Mouse (Mus musculus): Measurements from ENCODE around the gene Ppp2r5e. TPM values are rescaled to one million over a fixed set of nuclear protein-coding genes. Genes with fewer than 3 reads are reported as not detected.
A peak's percentile ranks its signal among the peaks of the same experiment; 100 is the strongest.

Ppp2r5e gene
- polyA plus RNA-seq, 1 experiment from 2014 or later = 3.8 TPM

DNA sequence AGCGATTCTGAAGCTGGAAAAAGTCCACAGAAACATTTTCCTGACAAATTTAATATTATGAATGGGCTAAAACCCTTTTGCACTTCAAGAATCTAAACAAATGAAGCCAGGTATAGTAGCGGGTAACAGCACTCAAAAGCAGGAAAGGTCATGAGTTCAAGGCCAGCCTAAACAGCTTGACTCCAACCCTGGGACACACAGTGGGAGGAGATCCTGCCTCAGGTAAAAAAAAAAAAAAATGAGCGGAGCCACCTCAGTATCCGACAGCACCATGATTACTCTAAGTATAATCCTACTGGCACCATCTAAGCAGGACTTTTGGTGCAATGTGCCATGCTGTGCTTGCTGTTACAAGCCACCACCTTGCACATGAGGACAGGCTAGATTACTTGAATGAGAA is 2.2 kb downstream of the Ppp2r5e start:
- Histone ChIP-seq H3K4me2 (ENCODE audit: low read depth, low read length) (peak overlapping the region; percentile 91), H3K9ac (ENCODE audit: low read depth, low read length) (no peak overlapping the region), H3K36me3 (ENCODE audit: control insufficient read depth, insufficient read depth) (peaks cover 13% of the 10 kb centered on the region), H3K4me3 (ENCODE audit: low read depth, low read length) (no peak overlapping the region), H3K4me1 (ENCODE audit: control insufficient read depth, low read depth, low read length) (peaks cover 8% of the 10 kb centered on the region), H3K9me3 (replicated peaks; ENCODE audit: control insufficient read depth, low read length) (no peaks in the 10 kb centered on the region), H3K27ac (ENCODE audit: low read length) (no peak overlapping the region), H3K27me3 (ENCODE audit: control insufficient read depth, insufficient read depth, low read depth, low read length) (no peaks in the 10 kb centered on the region)
- ATAC-seq (ENCODE audit: low read depth) = no peak
- WGBS (ENCODE audit: insufficient replicate concordance) = 84% methylated on average over 4 of the region's 4 CpGs

DNA sequence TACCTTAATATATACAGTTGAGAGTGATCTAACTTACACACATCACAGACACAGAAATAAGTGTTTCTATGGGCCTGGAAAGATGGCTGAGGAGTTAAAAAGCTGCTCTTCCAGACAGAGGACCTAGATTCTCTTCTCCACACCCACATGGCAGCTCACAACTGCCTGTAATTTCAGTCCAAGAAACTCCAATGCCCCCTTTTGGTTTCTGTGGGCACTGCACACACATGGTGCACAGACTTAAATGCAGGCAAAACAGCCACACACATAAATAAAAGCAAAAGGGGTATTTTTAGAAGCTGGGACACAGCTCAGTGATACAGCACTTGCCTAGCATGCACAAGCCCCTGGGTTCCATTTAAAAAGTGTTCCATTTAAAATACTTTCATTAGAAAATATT is 8.5 kb downstream of the Ppp2r5e start:
- no peak overlapping the region for H3K9ac ChIP-seq (ENCODE audit: low read depth, low read length)
- no peaks in the 10 kb centered on the region for H3K9me3 ChIP-seq (replicated peaks; ENCODE audit: control insufficient read depth, low read length)
- H3K4me2 ChIP-seq (ENCODE audit: low read depth, low read length) = no peak overlapping the region
- ATAC-seq (ENCODE audit: low read depth) = no peak
- H3K27me3 ChIP-seq (ENCODE audit: control insufficient read depth, insufficient read depth, low read depth, low read length) = no peaks in the 10 kb centered on the region
- no peak overlapping the region for H3K27ac ChIP-seq (ENCODE audit: low read length)
- peaks cover 19% of the 10 kb centered on the region for H3K36me3 ChIP-seq (ENCODE audit: control insufficient read depth, insufficient read depth)
- no peaks in the 10 kb centered on the region for H3K4me1 ChIP-seq (ENCODE audit: control insufficient read depth, low read depth, low read length)
- H3K4me3 ChIP-seq (ENCODE audit: low read depth, low read length) = no peak overlapping the region

DNA sequence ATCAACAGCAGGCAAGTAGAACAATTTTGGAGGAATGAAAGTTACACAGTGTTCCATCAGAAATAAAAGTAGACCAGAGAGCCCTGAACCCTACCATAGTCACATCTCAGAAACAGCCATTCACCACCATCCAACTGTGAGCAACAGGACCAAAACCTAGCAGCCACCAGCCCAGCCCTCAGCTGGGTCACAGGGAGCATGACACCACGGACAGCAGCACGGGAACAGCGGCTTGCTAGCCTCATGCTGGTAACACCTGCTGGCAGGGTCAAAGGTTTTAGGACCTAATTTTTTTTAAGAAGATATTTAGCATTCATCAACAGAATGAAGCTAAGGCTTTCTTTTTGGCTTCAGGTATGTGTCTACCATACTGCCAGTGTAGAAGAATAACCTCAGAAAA is 12.3 kb downstream of the Ppp2r5e start:
- H3K27ac ChIP-seq (ENCODE audit: low read length) = no peak overlapping the region
- H3K4me3 ChIP-seq (ENCODE audit: low read depth, low read length) = no peak overlapping the region
- WGBS (ENCODE audit: insufficient replicate concordance) = 75% methylated on average over 3 of the region's 3 CpGs
- H3K4me1 ChIP-seq (ENCODE audit: control insufficient read depth, low read depth, low read length) = no peaks in the 10 kb centered on the region
- no peaks in the 10 kb centered on the region for H3K9me3 ChIP-seq (replicated peaks; ENCODE audit: control insufficient read depth, low read length)
- H3K27me3 ChIP-seq (ENCODE audit: control insufficient read depth, insufficient read depth, low read depth, low read length) = no peaks in the 10 kb centered on the region
- H3K9ac ChIP-seq (ENCODE audit: low read depth, low read length) = no peak overlapping the region
- H3K36me3 ChIP-seq (ENCODE audit: control insufficient read depth, insufficient read depth) = peaks cover 10% of the 10 kb centered on the region
- ATAC-seq (ENCODE audit: low read depth) = no peak
- H3K4me2 ChIP-seq (ENCODE audit: low read depth, low read length) = no peak overlapping the region

DNA sequence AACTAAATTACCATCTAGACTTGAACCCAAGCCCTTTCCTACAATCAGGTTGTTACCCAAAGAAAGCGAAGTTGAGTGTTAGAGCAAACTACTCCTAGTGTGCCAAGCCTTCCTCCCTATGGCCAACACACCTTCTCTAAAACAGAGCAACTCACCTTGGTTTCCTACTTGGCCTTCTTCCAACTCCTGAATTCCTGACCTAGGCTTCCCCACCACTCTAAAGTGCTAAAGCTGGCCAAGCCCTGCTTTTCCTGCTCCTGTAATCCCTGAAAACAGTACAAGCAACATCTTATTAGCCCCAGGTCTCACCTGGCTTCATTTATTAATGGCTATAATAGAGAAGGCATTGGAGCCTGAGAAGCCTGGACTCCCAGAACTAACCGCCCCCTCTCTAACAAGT is 17.0 kb downstream of the Ppp2r5e start:
- peaks cover 13% of the 10 kb centered on the region for H3K4me1 ChIP-seq (ENCODE audit: control insufficient read depth, low read depth, low read length)
- no peaks in the 10 kb centered on the region for H3K9me3 ChIP-seq (replicated peaks; ENCODE audit: control insufficient read depth, low read length)
- H3K4me2 ChIP-seq (ENCODE audit: low read depth, low read length) = no peak overlapping the region
- H3K27me3 ChIP-seq (ENCODE audit: control insufficient read depth, insufficient read depth, low read depth, low read length) = no peaks in the 10 kb centered on the region
- no peak overlapping the region for H3K4me3 ChIP-seq (ENCODE audit: low read depth, low read length)
- H3K27ac ChIP-seq (ENCODE audit: low read length) = no peak overlapping the region
- 80% methylated on average over 2 of the region's 2 CpGs for WGBS (ENCODE audit: insufficient replicate concordance)
- H3K36me3 ChIP-seq (ENCODE audit: control insufficient read depth, insufficient read depth) = no peaks in the 10 kb centered on the region
- H3K9ac ChIP-seq (ENCODE audit: low read depth, low read length) = no peak overlapping the region
- ATAC-seq (ENCODE audit: low read depth) = no peak

DNA sequence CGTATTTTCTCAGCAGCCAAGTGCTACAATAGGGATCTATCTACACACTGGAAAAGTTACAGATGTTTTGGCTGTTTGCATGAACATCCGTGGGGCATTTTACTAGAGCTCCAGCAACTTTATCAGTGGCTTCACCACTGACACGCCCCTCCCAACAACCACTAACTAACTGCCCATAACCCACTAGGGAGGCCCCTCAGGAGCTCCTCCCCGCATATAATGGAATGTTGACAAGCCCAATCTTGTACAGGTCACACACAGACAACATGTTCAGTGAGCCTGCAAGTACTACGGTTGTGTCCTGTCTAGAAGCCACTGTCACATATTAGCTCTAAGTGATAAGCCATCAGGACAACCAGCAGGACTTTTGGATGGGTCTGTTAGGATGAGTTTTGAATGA is 18.8 kb downstream of the Ppp2r5e start:
- Histone ChIP-seq H3K36me3 (ENCODE audit: control insufficient read depth, insufficient read depth) (no peaks in the 10 kb centered on the region), H3K4me2 (ENCODE audit: low read depth, low read length) (no peak overlapping the region), H3K4me1 (ENCODE audit: control insufficient read depth, low read depth, low read length) (peaks cover 14% of the 10 kb centered on the region), H3K4me3 (ENCODE audit: low read depth, low read length) (no peak overlapping the region), H3K27me3 (ENCODE audit: control insufficient read depth, insufficient read depth, low read depth, low read length) (no peaks in the 10 kb centered on the region), H3K27ac (ENCODE audit: low read length) (no peak overlapping the region), H3K9ac (ENCODE audit: low read depth, low read length) (no peak overlapping the region), H3K9me3 (replicated peaks; ENCODE audit: control insufficient read depth, low read length) (no peaks in the 10 kb centered on the region)
- peak; percentile 76 for ATAC-seq (ENCODE audit: low read depth)
- WGBS (ENCODE audit: insufficient replicate concordance) = 26% methylated on average over 5 of the region's 5 CpGs

DNA sequence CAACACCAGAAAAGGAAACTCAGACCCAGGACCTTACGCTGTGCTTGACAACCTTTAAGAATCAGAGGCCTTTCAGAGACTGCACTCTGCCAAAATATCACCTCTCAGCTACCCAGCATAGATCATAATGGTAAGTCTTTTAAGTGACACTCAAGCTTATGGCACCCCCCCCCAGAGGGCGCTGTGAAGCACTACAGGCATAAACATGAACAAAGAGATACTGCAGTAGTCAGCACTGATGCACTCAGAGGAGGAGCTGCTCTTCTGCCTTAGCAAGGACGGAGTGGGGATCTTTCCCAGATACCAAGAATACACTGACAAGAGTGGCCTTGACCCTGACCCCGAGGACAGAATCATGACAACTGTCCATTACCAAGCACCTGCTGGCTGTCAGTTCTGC is 23.8 kb downstream of the Ppp2r5e start:
- Histone ChIP-seq H3K4me2 (ENCODE audit: low read depth, low read length) (no peak overlapping the region), H3K9me3 (replicated peaks; ENCODE audit: control insufficient read depth, low read length) (no peaks in the 10 kb centered on the region), H3K27ac (ENCODE audit: low read length) (no peak overlapping the region), H3K9ac (ENCODE audit: low read depth, low read length) (no peak overlapping the region), H3K4me3 (ENCODE audit: low read depth, low read length) (no peak overlapping the region), H3K4me1 (ENCODE audit: control insufficient read depth, low read depth, low read length) (peaks cover 4% of the 10 kb centered on the region), H3K36me3 (ENCODE audit: control insufficient read depth, insufficient read depth) (no peaks in the 10 kb centered on the region), H3K27me3 (ENCODE audit: control insufficient read depth, insufficient read depth, low read depth, low read length) (no peaks in the 10 kb centered on the region)
- WGBS (ENCODE audit: insufficient replicate concordance) = 50% methylated on average over 4 of the region's 4 CpGs
- ATAC-seq (ENCODE audit: low read depth) = no peak

DNA sequence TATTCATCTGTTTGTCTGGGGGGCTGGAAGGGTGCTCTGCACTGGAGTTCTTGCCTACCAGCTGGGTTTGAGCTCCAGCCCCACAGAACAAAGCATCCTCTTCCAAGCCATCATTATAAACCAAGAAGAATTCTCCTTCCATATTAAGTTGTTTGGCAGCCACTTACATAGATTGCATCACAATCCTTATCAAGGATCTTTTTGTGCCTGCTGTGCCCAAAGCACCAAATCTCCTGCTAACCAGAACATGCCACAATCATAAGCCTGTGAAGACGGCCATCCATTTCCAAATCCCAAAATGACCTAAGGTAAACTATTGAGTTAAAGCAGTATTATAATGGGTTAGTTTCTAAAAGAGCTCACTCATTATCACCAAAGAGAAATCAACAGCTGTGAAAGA is 25.9 kb downstream of the Ppp2r5e start:
- ATAC-seq (ENCODE audit: low read depth) = no peak
- no peak overlapping the region for H3K9ac ChIP-seq (ENCODE audit: low read depth, low read length)
- H3K9me3 ChIP-seq (replicated peaks; ENCODE audit: control insufficient read depth, low read length) = no peaks in the 10 kb centered on the region
- H3K27me3 ChIP-seq (ENCODE audit: control insufficient read depth, insufficient read depth, low read depth, low read length) = no peaks in the 10 kb centered on the region
- no peak overlapping the region for H3K4me2 ChIP-seq (ENCODE audit: low read depth, low read length)
- WGBS (ENCODE audit: insufficient replicate concordance) = 73% methylated on average over 1 of the region's 1 CpGs
- peaks cover 9% of the 10 kb centered on the region for H3K4me1 ChIP-seq (ENCODE audit: control insufficient read depth, low read depth, low read length)
- H3K4me3 ChIP-seq (ENCODE audit: low read depth, low read length) = no peak overlapping the region
- H3K36me3 ChIP-seq (ENCODE audit: control insufficient read depth, insufficient read depth) = no peaks in the 10 kb centered on the region
- no peak overlapping the region for H3K27ac ChIP-seq (ENCODE audit: low read length)

DNA sequence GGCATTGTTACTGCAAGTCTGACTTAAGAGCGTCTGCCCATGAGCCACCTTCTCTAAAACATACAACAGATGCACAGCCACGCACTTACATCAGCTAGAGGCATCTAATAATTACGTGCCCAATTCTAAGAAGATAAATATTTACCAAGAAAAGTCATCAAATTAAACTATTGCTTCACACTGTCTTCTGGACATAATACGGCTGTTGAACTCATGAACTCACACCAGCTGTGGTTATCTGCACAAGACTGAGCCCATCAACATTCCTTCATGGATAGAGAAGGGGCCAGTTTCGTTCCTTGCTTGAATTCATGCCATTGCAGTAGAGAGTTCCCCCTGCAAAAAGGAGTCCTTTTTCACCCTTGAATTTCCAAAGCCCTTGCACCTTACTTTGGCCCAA is 28.3 kb downstream of the Ppp2r5e start:
- Histone ChIP-seq H3K4me1 (ENCODE audit: control insufficient read depth, low read depth, low read length) (peaks cover 17% of the 10 kb centered on the region), H3K27ac (ENCODE audit: low read length) (no peak overlapping the region; the same call in 1 of the 2 replicates), H3K9me3 (replicated peaks; ENCODE audit: control insufficient read depth, low read length) (no peaks in the 10 kb centered on the region), H3K27me3 (ENCODE audit: control insufficient read depth, insufficient read depth, low read depth, low read length) (no peaks in the 10 kb centered on the region), H3K36me3 (ENCODE audit: control insufficient read depth, insufficient read depth) (no peaks in the 10 kb centered on the region), H3K4me3 (ENCODE audit: low read depth, low read length) (no peak overlapping the region), H3K4me2 (ENCODE audit: low read depth, low read length) (no peak overlapping the region), H3K9ac (ENCODE audit: low read depth, low read length) (no peak overlapping the region)
- 81% methylated on average over 5 of the region's 5 CpGs for WGBS (ENCODE audit: insufficient replicate concordance)
- ATAC-seq (ENCODE audit: low read depth) = no peak

DNA sequence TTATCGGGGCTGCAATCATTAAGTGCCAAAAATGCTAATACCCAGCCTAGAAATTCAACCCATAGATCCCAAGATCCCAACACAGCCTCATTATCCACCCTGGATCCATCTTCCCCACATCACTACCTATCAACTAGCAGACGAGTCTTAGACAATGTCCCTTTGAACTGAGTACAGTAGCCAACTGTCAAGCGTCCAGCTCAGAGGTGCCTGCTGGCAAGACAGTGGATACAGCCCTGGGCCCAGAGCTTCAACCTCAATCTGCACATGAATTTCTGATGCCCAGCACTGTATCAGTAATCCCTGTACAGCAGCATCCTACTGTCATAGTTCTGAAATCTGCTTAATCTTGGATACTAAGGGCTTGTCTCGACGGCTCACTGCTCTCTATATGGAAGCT is 30.3 kb downstream of the Ppp2r5e start:
- no peak overlapping the region for H3K9ac ChIP-seq (ENCODE audit: low read depth, low read length)
- H3K4me3 ChIP-seq (ENCODE audit: low read depth, low read length) = no peak overlapping the region
- H3K4me1 ChIP-seq (ENCODE audit: control insufficient read depth, low read depth, low read length) = peaks cover 17% of the 10 kb centered on the region
- no peak overlapping the region for H3K27ac ChIP-seq (ENCODE audit: low read length)
- no peak overlapping the region for H3K4me2 ChIP-seq (ENCODE audit: low read depth, low read length)
- no peaks in the 10 kb centered on the region for H3K36me3 ChIP-seq (ENCODE audit: control insufficient read depth, insufficient read depth)
- H3K27me3 ChIP-seq (ENCODE audit: control insufficient read depth, insufficient read depth, low read depth, low read length) = no peaks in the 10 kb centered on the region
- WGBS (ENCODE audit: insufficient replicate concordance) = 81% methylated on average over 5 of the region's 5 CpGs
- ATAC-seq (ENCODE audit: low read depth) = no peak
- no peaks in the 10 kb centered on the region for H3K9me3 ChIP-seq (replicated peaks; ENCODE audit: control insufficient read depth, low read length)

DNA sequence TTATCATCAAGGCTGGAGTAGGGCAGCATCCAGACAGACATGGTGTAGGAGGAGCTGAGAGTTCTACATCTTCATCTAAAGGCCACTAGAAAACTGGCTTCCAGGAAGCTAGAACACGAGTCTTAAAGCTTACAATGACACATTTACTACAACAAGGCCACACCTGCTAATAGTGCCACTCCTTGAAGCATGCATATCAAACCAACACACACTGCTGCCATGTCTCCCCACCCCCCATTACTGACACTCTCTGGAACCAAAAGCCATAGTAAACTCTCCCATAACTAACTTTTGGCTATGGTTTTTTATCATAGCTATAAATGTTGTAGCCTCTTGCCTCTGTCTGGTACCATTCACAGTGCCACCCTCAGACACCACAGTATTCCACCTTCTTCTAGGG is 31.5 kb downstream of the Ppp2r5e start:
- H3K9me3 ChIP-seq (replicated peaks; ENCODE audit: control insufficient read depth, low read length) = no peaks in the 10 kb centered on the region
- WGBS (ENCODE audit: insufficient replicate concordance) = 43% methylated on average over 1 of the region's 1 CpGs

More for the DNA sequence above, 31.5 kb downstream of the Ppp2r5e start:
- H3K9ac ChIP-seq (ENCODE audit: low read depth, low read length) = no peak overlapping the region
- H3K27me3 ChIP-seq (ENCODE audit: control insufficient read depth, insufficient read depth, low read depth, low read length) = no peaks in the 10 kb centered on the region
- peaks cover 17% of the 10 kb centered on the region for H3K4me1 ChIP-seq (ENCODE audit: control insufficient read depth, low read depth, low read length)
- peak; percentile 73 for ATAC-seq (ENCODE audit: low read depth)
- no peak overlapping the region for H3K27ac ChIP-seq (ENCODE audit: low read length)
- no peaks in the 10 kb centered on the region for H3K36me3 ChIP-seq (ENCODE audit: control insufficient read depth, insufficient read depth)
- no peak overlapping the region for H3K4me2 ChIP-seq (ENCODE audit: low read depth, low read length)
- H3K4me3 ChIP-seq (ENCODE audit: low read depth, low read length) = no peak overlapping the region
